Mouse (Mus musculus) lung, postnatal 0 days (tissue): Measurements from ENCODE around the gene Dnhd1.

ENCODE experiments used
- CTCF ChIP-seq: IDR thresholded peaks from 2 replicates; pipeline ENCODE4 v1.5.1; 2016; ENCODE audit warnings: antibody characterized with exemption, mild to moderate bottlenecking
- EP300 ChIP-seq: IDR thresholded peaks from 2 replicates; pipeline ENCODE4 v1.6.1; 2016; ENCODE audit warnings: antibody characterized with exemption, mild to moderate bottlenecking, control low read depth

GRCm38 (mm10) chr7:105764331-105764730, 113.7 kb downstream of the Dnhd1 start:
- no peak for TF ChIP-seq EP300
- TF ChIP-seq CTCF, result no peak
